Mouse (Mus musculus) gastrocnemius, postnatal 10 days (tissue): ENCODE data around the gene BC016579. TPM values are rescaled to one million over a fixed set of nuclear protein-coding genes. Genes with fewer than 3 reads are reported as not detected.

Source experiments
- total RNA-seq, 2 experiments: library from RNA; stranded (reverse); gene quantifications; 2 replicates each; pipeline ENCODE4 v1.2.3; 2021

The BC016579 gene
- total RNA-seq, 2 experiments from 2014 or later = not detected

Other genes starting within 250 kb of the BC016579 start
- 10 to 100 TPM; 40.7 to 51.7 TPM for gene Cd200, start 245.0 kb downstream of the BC016579 start, total RNA-seq
- under 1 TPM in 1 of 2 experiments, not detected in 1; 0.14 TPM for gene Gm609, start 161.1 kb downstream of the BC016579 start, total RNA-seq
- not detected for gene Gm17783, start 122.0 kb downstream of the BC016579 start, total RNA-seq
- not detected for gene Slc9c1, start 118.8 kb downstream of the BC016579 start, total RNA-seq
- gene Gcsam, start 43.7 kb downstream of the BC016579 start, total RNA-seq = under 1 TPM; 0.14 to 0.25 TPM
- gene Tmprss7, start 39.6 kb upstream of the BC016579 start, total RNA-seq = not detected
- under 1 TPM; 0.70 to 0.90 TPM for gene Tagln3, start 70.5 kb upstream of the BC016579 start, total RNA-seq
- gene Abhd10, start 88.9 kb upstream of the BC016579 start, total RNA-seq = 10 to 100 TPM; 10.3 to 10.7 TPM